Mouse (Mus musculus) midbrain, postnatal 0 days (tissue): ENCODE measurements at regions not wholly inside any gene's neighbourhood (a gene's known extent, or its start where the extent isn't known, plus 50 kb on each side); places are given as distances from the start of the nearest gene placed in this dataset.
A peak's percentile ranks its signal among the peaks of the same experiment; 100 is the strongest.
"Not testable (repeated sequence)": the region's sequence is repeated elsewhere in the genome, so short reads cannot be mapped to it uniquely, and the experiment has no call there.

Source experiments
- ATAC-seq: fragments of 200-750 bp; cut with Nextera tagmentation; 2 replicates; pipeline ENCODE4 v1.8.0; 2017; ENCODE audit warnings: moderate number of reproducible peaks, mild to moderate bottlenecking, moderate TSS enrichment, moderate library complexity; ENCODE audit not compliant: low FRiP score
- DNase-seq: peaks from one replicate; pipeline ENCODE4 v3.0.0-alpha.2; 2015; ENCODE audit warnings: low spot score
- H3K27ac ChIP-seq: fragments of 300-500 bp; sonication (generic); 2 replicates; pipeline ENCODE4 v1.5.1; 2014; ENCODE audit warnings: low read depth, mild to moderate bottlenecking, low read length, mixed read lengths
- H3K27me3 ChIP-seq: fragments of 300-500 bp; sonication (generic); 2 replicates; pipeline ENCODE4 v1.6.1; 2014; ENCODE audit warnings: low read length, control low read depth, mixed read lengths; ENCODE audit not compliant: insufficient read depth
- H3K36me3 ChIP-seq: fragments of 300-500 bp; sonication (generic); 2 replicates; pipeline ENCODE4 v1.6.1; 2014; ENCODE audit warnings: low read length, control low read depth, mixed read lengths; ENCODE audit not compliant: insufficient read depth
- H3K4me1 ChIP-seq: fragments of 300-500 bp; sonication (generic); 2 replicates; pipeline ENCODE4 v1.6.1; 2014; ENCODE audit warnings: mild to moderate bottlenecking, control low read depth, antibody characterized with exemption, low read length, mixed read lengths; ENCODE audit not compliant: insufficient read depth
- H3K4me2 ChIP-seq: fragments of 300-500 bp; sonication (generic); 2 replicates; pipeline ENCODE4 v1.6.1; 2014; ENCODE audit warnings: low read depth, mild to moderate bottlenecking, low read length, mixed read lengths; ENCODE audit not compliant: poor library complexity, severe bottlenecking
- H3K4me3 ChIP-seq: fragments of 300-500 bp; sonication (generic); 2 replicates; pipeline ENCODE4 v1.5.1; 2014; ENCODE audit warnings: low read depth, mild to moderate bottlenecking, low read length, moderate library complexity
- H3K9ac ChIP-seq: fragments of 300-500 bp; sonication (generic); replicated peaks from 2 replicates; pipeline ENCODE4 v1.6.1; 2014; ENCODE audit warnings: mild to moderate bottlenecking, low read length, moderate library complexity, mixed read lengths; ENCODE audit not compliant: poor library complexity, severe bottlenecking
- H3K9me3 ChIP-seq: fragments of 300-500 bp; sonication (generic); 2 replicates; pipeline ENCODE4 v1.6.1; 2016; ENCODE audit warnings: low read length, control low read depth
- CTCF ChIP-seq: IDR thresholded peaks from 2 replicates; pipeline ENCODE4 v1.5.1; 2016; ENCODE audit warnings: antibody characterized with exemption, mild to moderate bottlenecking
- WGBS: fragments of 180-500 bp; shearing (Covaris S2); extraction: QIAGEN DNeasy Blood & Tissue Kit; methylation state at CpG from one replicate; pipeline ENCODE4 v1.1.7; 2014; 5-methylcytosine and 5-hydroxymethylcytosine counted together

GRCm38 (mm10) chr17:17293932-17294534 is 80.1 kb upstream of the Riok2 start:
- H3K4me1 ChIP-seq, H3K27ac ChIP-seq, H3K9me3 ChIP-seq, H3K36me3 ChIP-seq, H3K4me2 ChIP-seq, H3K27me3 ChIP-seq, H3K9ac ChIP-seq: not testable (repeated sequence)
- H3K4me3 ChIP-seq: peak overlapping the region; percentile 40
- peak; percentile 99 for ATAC-seq
- WGBS: under 1% methylated on average over 13 of the region's 13 CpGs
- TF ChIP-seq CTCF: peak; percentile 37
- peak; percentile 90 for DNase-seq

- not testable (repeated sequence) for H3K27ac ChIP-seq, H3K36me3 ChIP-seq, DNase-seq, H3K9ac ChIP-seq, ATAC-seq, H3K9me3 ChIP-seq, H3K27me3 ChIP-seq, H3K4me1 ChIP-seq
- Histone ChIP-seq H3K4me2 (peak overlapping the region; percentile 41), H3K4me3 (peak overlapping the region; percentile 40)
- WGBS: 4% methylated on average over 1 of the region's 1 CpGs
Measured at GRCm38 (mm10) chr17:17295037-17295436, 79.1 kb upstream of the Riok2 start.

GRCm38 (mm10) chr17:17303496-17303895 is 70.6 kb upstream of the Riok2 start:
- H3K27ac ChIP-seq, H3K4me2 ChIP-seq, H3K36me3 ChIP-seq, H3K9ac ChIP-seq, H3K27me3 ChIP-seq, DNase-seq, ATAC-seq, H3K4me3 ChIP-seq, H3K4me1 ChIP-seq: not testable (repeated sequence)
- H3K9me3 ChIP-seq: peaks cover 15% of the 10 kb centered on the region
- WGBS: 97% methylated on average over 10 of the region's 10 CpGs
